Mouse (Mus musculus): Measurements from ENCODE around the gene Whrn. TPM values are rescaled to one million over a fixed set of nuclear protein-coding genes. Genes with fewer than 3 reads are reported as not detected.

The Whrn gene
- 1 to 10 TPM in 1 of 2 experiments, under 1 TPM in 1; 0.56 to 1.9 TPM for total RNA-seq (2023)

DNA sequence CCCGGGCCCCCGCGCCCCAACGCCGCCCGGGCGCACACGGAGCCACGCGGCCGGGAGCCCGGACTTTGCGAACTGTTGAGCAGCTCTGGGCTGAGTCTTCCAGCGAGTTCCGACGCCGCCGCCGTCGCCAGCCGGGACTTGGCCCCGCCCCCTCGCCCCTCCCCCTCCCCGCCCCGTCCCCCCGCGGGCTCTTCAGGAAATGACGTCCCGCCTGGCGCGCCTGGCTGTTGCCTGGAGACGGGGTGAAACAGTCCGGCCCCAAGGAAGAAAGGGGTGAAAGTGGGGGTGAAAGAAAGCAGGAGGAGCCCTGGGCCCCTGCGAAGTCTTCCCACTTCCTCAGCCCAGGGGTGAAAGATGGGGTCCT, at the start of gene Whrn:
Gene Whrn (minus strand): TSS at position 77 of the 364 bp plus-strand sequence.

DNA sequence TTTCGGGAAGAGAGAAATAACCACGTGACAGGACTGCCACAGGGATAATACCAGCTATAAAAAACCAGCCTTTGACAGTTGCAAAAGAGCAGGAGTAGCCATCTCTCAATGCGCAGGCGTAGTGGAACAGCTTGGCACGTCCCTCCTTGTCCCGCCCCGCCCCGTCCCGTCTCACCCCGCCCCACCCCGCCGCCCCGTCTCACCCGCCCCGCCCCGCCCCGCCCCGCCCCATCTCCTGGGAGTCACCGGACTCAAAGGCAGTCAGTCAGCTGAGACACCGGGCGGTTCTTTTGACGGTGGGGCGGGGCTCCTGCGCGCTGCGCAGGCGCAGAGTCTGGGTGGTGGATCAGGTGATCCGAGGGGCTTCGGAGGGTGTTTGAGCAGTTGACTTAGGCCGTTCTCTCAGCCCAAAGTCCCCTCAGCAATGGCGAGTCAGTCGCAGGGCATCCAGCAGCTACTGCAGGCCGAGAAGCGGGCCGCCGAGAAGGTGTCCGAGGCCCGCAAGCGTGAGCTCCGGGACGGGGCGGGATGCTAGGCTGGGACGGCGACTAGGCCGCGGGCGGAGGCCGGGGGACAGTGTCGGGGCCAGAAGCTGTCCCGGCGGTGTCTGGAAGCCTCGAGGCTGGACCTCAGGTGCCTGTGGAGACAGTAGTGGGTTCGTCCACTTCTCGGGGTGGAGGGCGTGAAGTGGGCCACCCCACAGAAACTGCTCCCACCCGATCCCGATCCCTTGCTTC, 48.9 kb upstream of the Whrn start, which contains the start of gene Atp6v1g1:
Gene Atp6v1g1 (plus strand): TSS at position 279 of the 737 bp plus-strand sequence.

DNA sequence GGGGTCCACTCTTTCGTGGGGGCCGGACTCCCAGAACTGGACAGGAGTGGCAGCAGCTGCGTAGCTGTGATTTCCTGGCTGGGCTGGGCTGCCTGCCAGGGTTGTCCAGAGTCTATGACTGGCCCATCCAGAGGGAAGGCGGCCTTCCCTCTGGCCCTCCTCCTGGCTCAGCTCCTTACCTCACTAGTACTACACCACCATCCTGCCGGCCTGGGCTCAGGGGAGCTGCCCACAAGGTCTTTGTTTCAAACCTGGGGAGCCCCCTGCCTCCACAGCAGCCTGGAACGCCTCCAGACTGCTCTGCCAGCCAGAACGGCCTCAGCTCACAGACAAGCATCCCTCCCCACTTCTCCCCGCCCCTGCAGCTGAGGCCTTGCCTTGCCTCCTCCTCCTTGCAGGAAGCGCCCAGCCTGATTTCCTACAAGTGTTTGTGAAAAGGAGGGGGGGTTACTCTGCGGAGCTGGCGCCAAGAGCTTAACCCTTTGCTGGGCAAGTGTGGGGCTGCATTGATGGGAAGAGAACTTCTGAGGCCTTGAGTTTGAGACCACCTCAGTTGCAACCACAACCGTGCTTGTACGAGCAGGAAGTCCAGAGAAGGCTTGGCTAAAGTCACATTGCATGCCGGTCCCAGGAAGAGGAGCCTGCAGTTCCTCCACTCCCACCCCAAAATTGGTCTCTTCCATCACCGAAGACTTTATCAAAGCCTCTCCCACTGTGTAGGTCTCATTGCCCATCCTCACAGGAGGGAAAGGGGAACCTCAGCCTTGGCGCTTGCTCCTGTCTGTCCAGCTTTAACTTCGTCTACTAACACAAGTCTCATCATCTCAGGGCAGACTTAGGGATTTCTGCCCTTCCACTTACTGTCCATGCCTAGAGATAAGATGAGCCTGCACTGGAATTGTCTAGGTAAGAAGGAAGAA, 92.5 kb downstream of the Whrn start, which contains the start of gene Akna:
Gene Akna (minus strand): TSS at position 315 of the 920 bp plus-strand sequence.

Other genes starting within 250 kb of the Whrn start
- 10 to 100 TPM; 27.7 to 36.6 TPM for gene Orm1, start 151.4 kb downstream of the Whrn start, total RNA-seq (2023)
- not detected for gene Orm3, start 139.8 kb downstream of the Whrn start, total RNA-seq (2023)
- 1 to 10 TPM in 1 of 2 experiments, under 1 TPM in 1; 0.57 to 2.4 TPM for gene Orm2, start 133.5 kb downstream of the Whrn start, total RNA-seq (2023)
- gene Akna, start 92.6 kb downstream of the Whrn start, total RNA-seq (2023), result 100 to 1,000 TPM; 265 to 278 TPM
- 100 to 1,000 TPM; 135 to 139 TPM for gene Atp6v1g1, start 48.8 kb upstream of the Whrn start, total RNA-seq (2023)
- gene Tmem268, start 62.8 kb upstream of the Whrn start, total RNA-seq (2023), result 10 to 100 TPM; 24.1 to 28.0 TPM
- not detected for gene Gm11213, start 109.3 kb upstream of the Whrn start, total RNA-seq (2023)
- not detected for gene Tex48, start 126.4 kb upstream of the Whrn start, total RNA-seq (2023)
- not detected for gene Gm11214, start 167.4 kb upstream of the Whrn start, total RNA-seq (2023)
- gene Tnfsf15, start 249.1 kb upstream of the Whrn start, total RNA-seq (2023), result not detected